ENCODE assay signal across 9 mouse cellular contexts in the genomic region with DNA sequence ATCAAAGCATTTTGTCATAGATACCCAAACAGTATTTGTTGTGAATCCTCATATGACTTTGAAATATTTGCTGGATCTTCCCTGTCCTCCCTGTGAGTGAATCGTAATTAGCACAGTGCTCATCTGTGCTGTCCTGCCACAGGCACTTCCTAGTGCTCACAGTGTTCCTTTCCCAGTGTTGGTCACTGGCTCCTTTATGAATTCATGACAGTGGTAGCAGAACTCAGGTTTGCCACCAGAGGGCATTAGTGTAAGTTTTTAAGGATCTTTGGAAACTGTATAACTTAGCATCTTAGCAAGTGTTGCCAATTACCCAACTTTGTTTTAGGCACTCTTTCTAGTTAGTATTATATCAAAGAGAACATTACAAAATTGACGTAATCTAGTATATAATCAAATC. TPM values are rescaled to one million over a fixed set of nuclear protein-coding genes. Genes with fewer than 3 reads are reported as not detected.
DNase-seq lines count a peak whose midpoint lies in the region; ATAC-seq and TF ChIP-seq lines count a peak whose summit lies in the region.
"Had no signal": no experiment of that assay in that cellular context is flagged by ENCODE, and none has a peak within 500 bp of the region (broad histone marks: within the 10 kb centered on the region; RNA-seq: fewer than 3 reads in every experiment).

No protein-coding gene starts in this region.

- no peak overlapping the region for H3K4me3 ChIP-seq in midbrain, embryonic 11.5 days (ENCODE audit: low read depth, low read length)
- H3K4me3 ChIP-seq in midbrain, embryonic 10.5 days: no peak overlapping the region
- no peak overlapping the region for H3K4me3 ChIP-seq in stomach, postnatal 0 days (ENCODE audit: low read depth, low read length)
- H3K4me3 ChIP-seq: limb, embryonic 15.5 days had no signal

- ATAC-seq in midbrain, embryonic 11.5 days (ENCODE audit: low FRiP score): 0 out of 2 replicates have a peak, but pooled peaks have one; percentile 22
- ATAC-seq in stomach, postnatal 0 days (ENCODE audit: low FRiP score, low TSS enrichment): 0 out of 2 replicates have a peak, but pooled peaks have one; percentile 49

- H3K4me1 ChIP-seq in midbrain, embryonic 11.5 days (ENCODE audit: control insufficient read depth, insufficient read depth, low read length): no peaks in the 10 kb centered on the region
- H3K4me1 ChIP-seq in midbrain, embryonic 10.5 days: 0 out of 2 replicates have a peak, but pooled peaks cover 3% of the 10 kb centered on the region
- no peaks in the 10 kb centered on the region for H3K4me1 ChIP-seq in stomach, postnatal 0 days (replicated peaks; ENCODE audit: control insufficient read depth, insufficient read depth)

- no peak overlapping the region for H3K9ac ChIP-seq in midbrain, embryonic 11.5 days (ENCODE audit: low read length)
- H3K9ac ChIP-seq in stomach, postnatal 0 days (ENCODE audit: low read length): no peak overlapping the region
- H3K9ac ChIP-seq: limb, embryonic 15.5 days had no signal

- H3K36me3 ChIP-seq in midbrain, embryonic 11.5 days (ENCODE audit: control insufficient read depth, insufficient read depth, low read length): peaks cover 12% of the 10 kb centered on the region; the same call in 1 of the 2 replicates
- H3K36me3 ChIP-seq in midbrain, embryonic 10.5 days: peaks cover 49% of the 10 kb centered on the region
- H3K36me3 ChIP-seq in stomach, postnatal 0 days (ENCODE audit: control insufficient read depth, insufficient read depth, low read length): peaks cover 10% of the 10 kb centered on the region; the same call in 1 of the 2 replicates

- peak; percentile 94 for DNase-seq in midbrain, embryonic 11.5 days (ENCODE audit: low spot score, missing footprints)
- no peak for DNase-seq in midbrain, embryonic 10.5 days (ENCODE audit: low spot score)
- DNase-seq in adrenal gland, postnatal 10 days: peak; percentile 67
- peak; percentile 25 for DNase-seq in embryo, embryonic 9.5 days (ENCODE audit: extremely low spot score)
- DNase-seq in heart, postnatal 4 days: peak; percentile 63
- DNase-seq in layer of hippocampus, adult 11-12 months (ENCODE audit: low spot score): peak; percentile 77
- peak; percentile 73 for DNase-seq in lung, postnatal 10 days
- peak; percentile 36 for DNase-seq in stomach, postnatal 0 days (ENCODE audit: low spot score)

- H3K9me3 ChIP-seq in midbrain, embryonic 11.5 days (ENCODE audit: control insufficient read depth, low read length): no peaks in the 10 kb centered on the region
- H3K9me3 ChIP-seq in midbrain, embryonic 10.5 days (replicated peaks): no peaks in the 10 kb centered on the region
- no peaks in the 10 kb centered on the region for H3K9me3 ChIP-seq in stomach, postnatal 0 days (ENCODE audit: control insufficient read depth, low read length)
- H3K9me3 ChIP-seq: limb, embryonic 15.5 days had no signal

- H3K4me2 ChIP-seq in midbrain, embryonic 11.5 days: no peak overlapping the region
- H3K4me2 ChIP-seq in stomach, postnatal 0 days (replicated peaks; ENCODE audit: low read depth): no peak overlapping the region
- H3K4me2 ChIP-seq: limb, embryonic 15.5 days had no signal

- H3K27me3 ChIP-seq in midbrain, embryonic 11.5 days (ENCODE audit: control insufficient read depth, insufficient read depth, low read length): no peaks in the 10 kb centered on the region
- no peaks in the 10 kb centered on the region for H3K27me3 ChIP-seq in midbrain, embryonic 10.5 days (ENCODE audit: low read depth, poor library complexity, severe bottlenecking)
- no peaks in the 10 kb centered on the region for H3K27me3 ChIP-seq in stomach, postnatal 0 days (ENCODE audit: control insufficient read depth, insufficient read depth, low read length)
- H3K27me3 ChIP-seq: limb, embryonic 15.5 days had no signal

- TF ChIP-seq CTCF in stomach, postnatal 0 days (IDR thresholded peaks at IDR 0.05; ENCODE audit: low read depth): peak; percentile 82

- H3K27ac ChIP-seq in midbrain, embryonic 11.5 days (ENCODE audit: low read depth, low read length): no peak overlapping the region
- H3K27ac ChIP-seq in midbrain, embryonic 10.5 days (replicated peaks): no peak overlapping the region
- no peak overlapping the region for H3K27ac ChIP-seq in stomach, postnatal 0 days (replicated peaks)
- H3K27ac ChIP-seq: limb, embryonic 15.5 days had no signal

- no peak for TF ChIP-seq EP300 in stomach, postnatal 0 days (optimal IDR thresholded peaks at IDR 0.05)

- 79% methylated on average over 2 of the region's 2 CpGs for WGBS in midbrain, embryonic 11.5 days
- WGBS in midbrain, embryonic 10.5 days: 78% methylated on average over 2 of the region's 2 CpGs
- WGBS in stomach, postnatal 0 days: 56% methylated on average over 2 of the region's 2 CpGs

RNA-seq across cellular contexts. Expression of a gene that starts 53.8 kb away (rescaled TPM):
- 12.1 and 13.6 TPM in 2 replicates for polyA plus RNA-seq in midbrain, embryonic 11.5 days (2014; fragmentation: Nextera tagmentation; extraction: Ambion mirVana)
- 21.3 and 28.5 TPM in 2 replicates for polyA plus RNA-seq in midbrain, embryonic 10.5 days (2016; fragmentation: Nextera tagmentation; extraction: Ambion mirVana)
- 100 to 1,000 TPM; 149 to 179 TPM for total RNA-seq in adrenal gland, postnatal 10 days (2021)
- total RNA-seq in heart, postnatal 4 days (2021): 10 to 100 TPM; 54.7 to 60.1 TPM
- polyA plus RNA-seq in stomach, postnatal 0 days (2015; fragmentation: Nextera tagmentation; extraction: Ambion mirVana): 11.0 and 12.8 TPM in 2 replicates
